Mouse (Mus musculus) liver, embryonic 14.5 days (tissue): ENCODE results near the gene Pdik1l. TPM values are rescaled to one million over a fixed set of nuclear protein-coding genes. Genes with fewer than 3 reads are reported as not detected.
A peak's percentile ranks its signal among the peaks of the same experiment; 100 is the strongest.
"Not testable (repeated sequence)": the region's sequence is repeated elsewhere in the genome, so short reads cannot be mapped to it uniquely, and the experiment has no call there.

ENCODE experiments used
- ATAC-seq: fragments of 200-750 bp; cut with Nextera tagmentation; 2 replicates; pipeline ENCODE4 v1.8.0; 2017; ENCODE audit warnings: moderate number of reproducible peaks, mild to moderate bottlenecking, moderate library complexity; ENCODE audit not compliant: insufficient read depth
- DNase-seq, 3 experiments: peaks; one replicate each; pipeline ENCODE4 v3.0.0-alpha.2; 2012 to 2013; ENCODE audit warnings: low read depth in 3 of 3, low spot score in 3 of 3
- H3K27ac ChIP-seq: fragments of 300-500 bp; sonication (generic); 2 replicates; pipeline ENCODE4 v1.5.1; 2014; ENCODE audit warnings: moderate library complexity, mild to moderate bottlenecking, control low read depth, inconsistent platforms
- H3K27me3 ChIP-seq: fragments of 300-500 bp; sonication (generic); 2 replicates; pipeline ENCODE4 v1.6.1; 2014; ENCODE audit warnings: mild to moderate bottlenecking, low read length, moderate library complexity; ENCODE audit not compliant: control insufficient read depth, insufficient read depth
- H3K36me3 ChIP-seq: fragments of 300-500 bp; sonication (generic); replicated peaks from 2 replicates; pipeline ENCODE4 v1.6.1; 2014; ENCODE audit warnings: low read depth; ENCODE audit not compliant: control insufficient read depth, insufficient read depth
- H3K4me1 ChIP-seq, 2 experiments: fragments of 200-500 bp in 1 of 2; fragments of 300-500 bp in 1 of 2; sonication (generic) in 1 of 2; replicated peaks; 2 replicates each; pipeline ENCODE4 v1.6.1; 2012 to 2014; ENCODE audit warnings: antibody characterized with exemption in 1 of 2, inconsistent platforms in 1 of 2, low read length in 1 of 2; ENCODE audit not compliant: control insufficient read depth in 2 of 2, insufficient read depth in 2 of 2
- H3K4me2 ChIP-seq: fragments of 300-500 bp; sonication (generic); 2 replicates; pipeline ENCODE4 v1.6.1; 2014; ENCODE audit warnings: low read depth, mild to moderate bottlenecking, control low read depth, moderate library complexity
- H3K4me3 ChIP-seq, 2 experiments: fragments of 200-500 bp in 1 of 2; fragments of 300-500 bp in 1 of 2; sonication (generic) in 1 of 2; 2 replicates each; pipeline ENCODE4 v1.5.1; 2012 to 2014; ENCODE audit warnings: low read depth in 2 of 2, low read length in 2 of 2, mild to moderate bottlenecking in 2 of 2, control low read depth in 1 of 2, inconsistent platforms in 1 of 2, moderate library complexity in 1 of 2; ENCODE audit not compliant: insufficient read depth in 1 of 2
- H3K9ac ChIP-seq: fragments of 300-500 bp; sonication (generic); replicated peaks from 2 replicates; pipeline ENCODE4 v1.6.1; 2014; ENCODE audit warnings: mild to moderate bottlenecking, control low read depth, moderate library complexity
- H3K9me3 ChIP-seq: fragments of 300-500 bp; sonication (generic); 2 replicates; pipeline ENCODE4 v1.6.1; 2016; ENCODE audit warnings: low read length, mixed read lengths; ENCODE audit not compliant: control insufficient read depth
- CTCF ChIP-seq: IDR thresholded peaks from 2 replicates; pipeline ENCODE4 v1.5.1; 2016; ENCODE audit warnings: antibody characterized with exemption, low read depth, control low read depth
- EP300 ChIP-seq: IDR thresholded peaks from 2 replicates; pipeline ENCODE4 v1.6.1; 2016; ENCODE audit warnings: antibody characterized with exemption, low read depth
- WGBS: fragments of 180-500 bp; shearing (Covaris S2); extraction: QIAGEN DNeasy Blood & Tissue Kit; methylation state at CpG from one replicate; pipeline ENCODE4 v1.1.7; 2014; ENCODE audit not compliant: insufficient replicate concordance; 5-methylcytosine and 5-hydroxymethylcytosine counted together
- polyA plus RNA-seq, 2 experiments: library from polyadenylated mRNA; depleted of rRNA in 1 of 2; stranded (reverse) in 1 of 2; unstranded in 1 of 2; fragments of >200 nt; fragmentation: Nextera tagmentation in 1 of 2; extraction: Ambion mirVana in 1 of 2; gene quantifications; 2 replicates each; pipeline versions ENCODE4 v1.2.1 to v1.2.3; 2012 to 2014

Pdik1l gene
- polyA plus RNA-seq, 2 experiments: 4.5 to 12.4 TPM

DNA sequence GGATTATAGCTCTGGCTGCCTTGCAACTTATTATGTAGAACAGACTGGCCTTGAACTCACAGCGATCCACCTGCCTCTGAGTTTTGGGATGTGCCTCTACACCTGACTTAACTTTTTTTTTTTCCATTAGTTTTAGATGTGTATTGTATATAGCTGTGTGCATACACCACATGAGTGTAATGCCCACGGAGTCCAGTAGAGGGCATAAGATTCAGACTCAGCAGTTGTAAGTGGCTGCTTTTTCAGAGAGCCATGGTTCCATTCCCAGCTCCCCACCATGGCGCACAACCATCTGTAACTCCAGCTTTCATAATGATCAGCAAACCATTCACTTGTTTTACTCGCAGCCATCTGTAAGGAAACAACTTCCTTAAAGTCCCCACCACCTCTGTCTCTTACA is 8.8 kb upstream of the Pdik1l start:
- Histone ChIP-seq H3K9me3 (no peaks in the 10 kb centered on the region), H3K27me3 (no peaks in the 10 kb centered on the region), H3K9ac (no peak overlapping the region), H3K4me3 (no peak overlapping the region), H3K36me3 (no peaks in the 10 kb centered on the region), H3K4me1 (no peaks in the 10 kb centered on the region), H3K4me2 (no peak overlapping the region), H3K27ac (no peak overlapping the region)
- WGBS: 73% methylated on average over 4 of the region's 4 CpGs
- DNase-seq (no peak), ATAC-seq (no peak)
- peak; percentile 20; the same call in 1 of the 2 replicates for TF ChIP-seq CTCF
- no peak for TF ChIP-seq EP300

DNA sequence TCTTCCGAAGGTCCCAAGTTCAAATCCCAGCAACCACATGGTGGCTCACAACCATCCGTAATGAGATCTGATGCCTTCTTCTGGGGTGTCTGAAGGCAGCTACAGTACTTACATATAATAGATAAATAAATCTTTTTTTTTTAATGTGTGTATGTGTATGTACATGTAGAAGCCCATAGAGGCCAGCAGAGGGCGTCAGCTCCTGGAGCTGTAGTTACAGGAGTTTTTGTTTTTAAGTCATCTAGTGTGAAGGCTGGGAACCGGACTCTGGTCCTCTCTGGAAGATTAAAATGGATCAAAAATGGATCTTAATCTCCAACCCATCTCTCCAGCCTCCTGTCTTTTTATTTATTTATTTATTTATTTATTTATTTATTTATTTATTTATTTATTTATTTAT is 8.4 kb upstream of the Pdik1l start:
- H3K4me3 ChIP-seq, H3K4me1 ChIP-seq, H3K4me2 ChIP-seq, H3K9me3 ChIP-seq, H3K27ac ChIP-seq, DNase-seq, ATAC-seq, H3K9ac ChIP-seq, H3K27me3 ChIP-seq, H3K36me3 ChIP-seq: not testable (repeated sequence)
- 64% methylated on average over 4 of the region's 4 CpGs for WGBS

DNA sequence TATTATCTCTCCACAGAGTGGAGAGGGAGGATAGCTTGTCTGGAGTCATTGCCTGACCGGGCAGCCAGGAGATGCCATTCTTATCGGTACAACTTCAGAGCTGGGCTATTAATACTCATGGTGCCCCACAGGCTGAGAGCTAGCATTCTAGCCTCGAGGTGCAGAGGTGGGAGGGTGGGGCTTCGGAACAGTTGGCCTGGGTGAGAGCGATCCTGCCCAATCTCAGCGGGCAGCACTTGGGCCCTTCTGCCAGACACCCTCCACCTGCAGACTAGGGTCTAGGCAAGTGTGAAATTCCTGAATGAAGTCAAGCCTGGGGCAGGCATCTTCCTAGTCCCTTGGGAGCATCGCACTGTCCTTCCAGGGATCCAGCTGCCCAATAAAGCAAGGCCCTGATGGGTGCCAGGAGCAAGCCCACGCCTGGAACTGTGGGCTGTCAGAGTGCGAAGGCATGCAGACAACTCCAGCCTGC is 6.0 kb upstream of the Pdik1l start:
- TF ChIP-seq CTCF (no peak), EP300 (no peak)
- no peaks in the 10 kb centered on the region for H3K36me3 ChIP-seq
- WGBS: 40% methylated on average over 9 of the region's 9 CpGs
- no peak overlapping the region for H3K4me2 ChIP-seq
- DNase-seq (no peak), ATAC-seq (no peak)
- H3K4me1 ChIP-seq: peaks cover 0 to 2% of the 10 kb centered on the region in 2 experiments; a peak in 1 of 4 replicates
- no peaks in the 10 kb centered on the region for H3K27me3 ChIP-seq
- H3K27ac ChIP-seq: no peak overlapping the region
- no peak overlapping the region for H3K4me3 ChIP-seq
- no peaks in the 10 kb centered on the region for H3K9me3 ChIP-seq
- H3K9ac ChIP-seq: no peak overlapping the region

DNA sequence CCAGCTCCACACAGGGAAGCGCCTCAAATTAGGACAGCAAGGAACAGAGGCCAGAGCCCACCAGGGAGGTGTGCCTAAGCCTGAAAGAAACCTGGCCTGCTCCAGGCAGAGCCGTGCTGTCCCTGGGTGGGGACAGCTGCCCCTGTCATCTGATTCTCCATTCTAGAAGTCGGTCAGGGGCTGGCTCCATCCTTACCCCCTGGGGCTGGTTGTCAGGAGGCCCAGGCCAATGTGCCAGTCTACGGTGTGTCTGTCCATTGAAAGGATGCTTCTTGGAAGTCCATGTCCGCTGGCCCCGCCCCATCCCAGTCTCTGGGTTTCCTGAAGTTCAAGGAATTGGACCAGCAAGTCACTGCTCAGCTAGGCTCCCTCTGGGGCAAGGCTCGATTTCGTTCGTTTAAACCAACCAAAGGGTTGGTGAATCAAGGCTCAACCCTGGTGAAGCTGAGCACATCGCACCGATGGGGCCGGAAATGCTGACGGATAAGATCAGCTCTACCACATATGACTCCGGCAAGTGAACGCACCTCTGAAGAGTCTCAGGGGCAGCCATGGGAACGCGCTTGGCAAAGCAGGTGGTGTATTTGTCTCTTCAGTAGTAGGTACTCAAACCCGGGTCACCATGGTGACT is 5.5 kb upstream of the Pdik1l start:
- no peak for ATAC-seq
- no peaks in the 10 kb centered on the region for H3K36me3 ChIP-seq
- no peak overlapping the region for H3K4me2 ChIP-seq
- H3K9me3 ChIP-seq: no peaks in the 10 kb centered on the region
- no peak overlapping the region for H3K4me3 ChIP-seq
- peaks cover 4 to 8% of the 10 kb centered on the region in 2 experiments for H3K4me1 ChIP-seq
- TF ChIP-seq EP300: no peak
- no peak for TF ChIP-seq CTCF
- no peak overlapping the region for H3K27ac ChIP-seq
- DNase-seq: no peak
- WGBS: 56% methylated on average over 18 of the region's 18 CpGs
- no peaks in the 10 kb centered on the region for H3K27me3 ChIP-seq
- no peak overlapping the region for H3K9ac ChIP-seq

DNA sequence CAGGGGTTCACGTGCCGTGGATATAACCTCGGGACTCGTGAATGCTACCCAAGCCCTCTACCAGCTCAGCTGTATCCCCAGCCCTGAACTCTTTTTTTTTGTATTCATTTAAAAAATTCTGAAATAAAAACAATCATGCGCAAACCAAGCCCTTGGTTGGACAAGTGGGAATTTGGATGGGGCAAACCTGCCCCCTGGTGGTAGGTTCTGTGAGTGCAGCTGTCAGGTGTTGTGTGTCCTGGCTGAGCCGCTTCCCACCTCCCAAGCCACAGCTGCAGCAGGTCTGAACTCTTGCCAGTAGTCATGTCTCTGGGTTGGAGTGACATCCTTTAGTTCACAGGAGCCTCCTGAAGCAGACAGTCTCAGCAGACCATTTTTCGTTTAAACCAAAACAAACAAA is 4.4 kb upstream of the Pdik1l start:
- H3K27ac ChIP-seq: no peak overlapping the region
- no peaks in the 10 kb centered on the region for H3K36me3 ChIP-seq
- no peaks in the 10 kb centered on the region for H3K27me3 ChIP-seq
- ATAC-seq (no peak), DNase-seq (peak; percentile 54 to 57 (median 55))
- TF ChIP-seq CTCF: peak; percentile 96
- TF ChIP-seq EP300: no peak
- H3K9ac ChIP-seq: no peak overlapping the region
- H3K4me1 ChIP-seq: peaks cover 4 to 10% of the 10 kb centered on the region in 2 experiments
- H3K4me3 ChIP-seq: no peak overlapping the region
- H3K4me2 ChIP-seq: no peak overlapping the region
- 19% methylated on average over 7 of the region's 7 CpGs for WGBS
- no peaks in the 10 kb centered on the region for H3K9me3 ChIP-seq
